Comparison of ENCODE assay signal across 7 mouse cellular contexts in the genomic region with DNA sequence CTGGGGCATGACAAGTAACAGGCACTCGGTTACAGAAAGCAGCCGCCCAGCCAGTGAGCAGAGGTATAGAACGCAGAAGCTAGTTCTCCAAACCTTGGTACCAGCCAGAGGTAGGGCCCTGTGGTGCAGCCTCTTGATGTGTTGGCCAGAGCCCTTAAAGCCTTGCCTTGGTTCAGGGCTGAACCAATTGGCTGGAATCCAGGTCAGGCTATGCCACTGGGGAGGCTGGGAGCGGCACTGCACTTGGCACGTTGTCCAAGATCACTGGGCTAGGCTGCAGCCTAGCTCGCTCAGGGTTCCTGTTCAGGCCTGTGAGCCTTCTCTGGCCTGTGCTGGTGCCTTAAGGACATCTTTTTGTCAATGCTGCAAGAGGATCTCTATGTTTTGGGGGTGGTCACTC. TPM values are rescaled to one million over a fixed set of nuclear protein-coding genes. Genes with fewer than 3 reads are reported as not detected.
A peak's percentile ranks its signal among the peaks of the same experiment; 100 is the strongest.
DNase-seq lines count a peak whose midpoint lies in the region; ATAC-seq lines count a peak whose summit lies in the region.

No protein-coding gene starts in this region.

- 73% methylated on average over 6 of the region's 6 CpGs for WGBS in neural tube, embryonic 15.5 days
- WGBS in large intestine, adult 2 months: 34% methylated on average over 6 of the region's 6 CpGs

- no peak overlapping the region for H3K4me3 ChIP-seq in neural tube, embryonic 15.5 days (replicated peaks)

- ATAC-seq in neural tube, embryonic 15.5 days (ENCODE audit: low FRiP score): no peak

- 0 out of 2 replicates have a peak, but pooled peaks cover 3% of the 10 kb centered on the region for H3K27me3 ChIP-seq in neural tube, embryonic 15.5 days (replicated peaks)

- peaks cover 25% of the 10 kb centered on the region for H3K4me1 ChIP-seq in neural tube, embryonic 15.5 days

- no peaks in the 10 kb centered on the region for H3K36me3 ChIP-seq in neural tube, embryonic 15.5 days

- no peak overlapping the region for H3K9ac ChIP-seq in neural tube, embryonic 15.5 days (replicated peaks)

- no peak for DNase-seq in neural tube, embryonic 10.5 days (ENCODE audit: extremely low spot score, low spot score)
- DNase-seq in cerebellum, adult 9-11 months: peak; percentile 10
- peak; percentile 58 to 75 for DNase-seq in heart, adult 9 months (ENCODE audit: low spot score in 2 of 2)
- peak; percentile 89 for DNase-seq in large intestine, adult 2 months (ENCODE audit: low read depth, low spot score)
- DNase-seq in ovary, postnatal 10 days (ENCODE audit: low spot score): peak; percentile 33
- DNase-seq in c-Kit-positive CD71-positive TER-119-positive erythroid progenitor cells, embryonic 14.5 days (ENCODE audit: low spot score): no peak

- 0 out of 2 replicates have a peak overlapping the region, but pooled peaks have one; percentile 8 for H3K27ac ChIP-seq in neural tube, embryonic 15.5 days (replicated peaks)

- H3K4me2 ChIP-seq in neural tube, embryonic 15.5 days: no peak overlapping the region

- no peaks in the 10 kb centered on the region for H3K9me3 ChIP-seq in neural tube, embryonic 15.5 days (replicated peaks)

RNA-seq across cellular contexts. Expression of a gene that starts 34.6 kb away (rescaled TPM):
- 0.82 and 0.98 TPM in 2 replicates for polyA plus RNA-seq in neural tube, embryonic 15.5 days (2015; fragmentation: Nextera tagmentation; extraction: Ambion mirVana)
- polyA plus RNA-seq in large intestine, adult 2 months (2012; rRNA removed): not detected in 2 replicates

Comparison
In these comparisons a context has a peak if more than half of its experiments do, and no peak if none do; other contexts are left out.
1. DNase-seq: peak in cerebellum, adult 9-11 months (single experiment), heart, adult 9 months (2 of 2), large intestine, adult 2 months (single experiment) and ovary, postnatal 10 days (single experiment); none in neural tube, embryonic 10.5 days (single experiment) and c-Kit-positive CD71-positive TER-119-positive erythroid progenitor cells, embryonic 14.5 days (single experiment).